Mouse (Mus musculus) C2C12 (cell line): ENCODE data around the gene Gramd1b. TPM values are rescaled to one million over a fixed set of nuclear protein-coding genes. Genes with fewer than 3 reads are reported as not detected.

Experiments used
- H3K27me3 ChIP-seq: one replicate; pipeline ENCODE4 v1.6.1; 2011; ENCODE audit not compliant: control insufficient read depth, insufficient read depth, insufficient read length
- H3K36me3 ChIP-seq: one replicate; pipeline ENCODE4 v1.6.1; 2011; ENCODE audit not compliant: control insufficient read depth, insufficient read depth
- H3K4me3 ChIP-seq: one replicate; pipeline ENCODE4 v1.5.1; 2011; ENCODE audit warnings: mild to moderate bottlenecking, control low read depth; ENCODE audit not compliant: poor library complexity, insufficient read depth, severe bottlenecking
- H3K79me2 ChIP-seq: one replicate; pipeline ENCODE4 v1.6.1; 2011; ENCODE audit not compliant: control insufficient read depth, insufficient read depth
- H3K79me3 ChIP-seq: one replicate; pipeline ENCODE4 v1.6.1; 2011; ENCODE audit warnings: low read depth, control low read depth
- H3ac ChIP-seq: one replicate; pipeline ENCODE3; 2011; ENCODE audit warnings: low read depth; ENCODE audit not compliant: control insufficient read depth, insufficient read length
- CEBPB ChIP-seq: IDR thresholded peaks from one replicate; pipeline ENCODE4 v1.6.1; 2011; ENCODE audit warnings: low read depth, mild to moderate bottlenecking, control low read depth, moderate library complexity
- CTCF ChIP-seq: IDR thresholded peaks from one replicate; pipeline ENCODE4 v1.5.1; 2011; ENCODE audit not compliant: control insufficient read depth, insufficient read depth, insufficient read length
- FOSL1 ChIP-seq: IDR thresholded peaks from one replicate; pipeline ENCODE4 v1.8.0; 2011; ENCODE audit warnings: mild to moderate bottlenecking, low read length; ENCODE audit not compliant: poor library complexity, insufficient read depth, severe bottlenecking
- MAX ChIP-seq: IDR thresholded peaks from one replicate; pipeline ENCODE4 v1.6.1; 2011; ENCODE audit warnings: mild to moderate bottlenecking, control low read depth
- MYOD1 ChIP-seq: IDR thresholded peaks from one replicate; pipeline ENCODE4 v1.6.1; 2011; ENCODE audit warnings: low read depth; ENCODE audit not compliant: control insufficient read depth, insufficient read length
- MYOG ChIP-seq: IDR thresholded peaks from one replicate; pipeline ENCODE4 v1.6.1; 2011; ENCODE audit not compliant: control insufficient read depth, insufficient read length; ENCODE audit errors: extremely low read depth
- USF1 ChIP-seq: IDR thresholded peaks from one replicate; pipeline ENCODE4 v1.6.1; 2011; ENCODE audit warnings: low read depth, mild to moderate bottlenecking, control low read depth, moderate library complexity
- polyA plus RNA-seq: library from polyadenylated mRNA; unstranded; fragments of >200 nt; fragmentation: generic; extraction: Trizol; gene quantifications from one replicate; pipeline ENCODE4 v1.2.1, GENCODE M21; 2012; ENCODE audit warnings: missing spikeins

Gramd1b gene
- polyA plus RNA-seq, 1 experiment: 3.7 TPM

- Histone ChIP-seq H3K27me3 (no peaks in the 10 kb centered on the region), H3K36me3 (no peaks in the 10 kb centered on the region), H3K79me3 (no peaks in the 10 kb centered on the region), H3ac (no peak overlapping the region), H3K4me3 (no peak overlapping the region), H3K79me2 (no peaks in the 10 kb centered on the region)
- TF ChIP-seq USF1: no peak
- no peak for TF ChIP-seq MAX
- TF ChIP-seq MYOG: no peak
- TF ChIP-seq CTCF: no peak
- TF ChIP-seq MYOD1: no peak
- no peak for TF ChIP-seq FOSL1
- no peak for TF ChIP-seq CEBPB
These were observed 155.0 kb downstream of the Gramd1b start for GRCm38 (mm10) chr9:40376139-40376541.

- Histone ChIP-seq H3K4me3 (no peak overlapping the region), H3ac (no peak overlapping the region), H3K79me3 (no peaks in the 10 kb centered on the region), H3K27me3 (no peaks in the 10 kb centered on the region), H3K36me3 (no peaks in the 10 kb centered on the region), H3K79me2 (no peaks in the 10 kb centered on the region)
- TF ChIP-seq MYOD1: no peak
- TF ChIP-seq USF1: no peak
These were observed 155.7 kb downstream of the Gramd1b start for GRCm38 (mm10) chr9:40375518-40375917.

GRCm38 (mm10) chr9:40374992-40375391 lies 156.2 kb downstream of the Gramd1b start:
- Histone ChIP-seq H3K36me3 (no peaks in the 10 kb centered on the region), H3K79me2 (no peaks in the 10 kb centered on the region), H3ac (no peak overlapping the region), H3K4me3 (no peak overlapping the region), H3K79me3 (no peaks in the 10 kb centered on the region), H3K27me3 (no peaks in the 10 kb centered on the region)
- no peak for TF ChIP-seq USF1
- TF ChIP-seq FOSL1: no peak
- no peak for TF ChIP-seq CTCF
- no peak for TF ChIP-seq CEBPB
- no peak for TF ChIP-seq MYOD1
- TF ChIP-seq MYOG: no peak
- TF ChIP-seq MAX: no peak

GRCm38 (mm10) chr9:40374533-40374971 lies 156.6 kb downstream of the Gramd1b start:
- H3K4me3 ChIP-seq: no peak overlapping the region
- H3K36me3 ChIP-seq: no peaks in the 10 kb centered on the region
- H3K79me3 ChIP-seq: no peaks in the 10 kb centered on the region
- TF ChIP-seq MAX (no peak), FOSL1 (no peak), CTCF (no peak), CEBPB (no peak), USF1 (no peak), MYOD1 (no peak), MYOG (no peak)
- no peaks in the 10 kb centered on the region for H3K27me3 ChIP-seq
- H3K79me2 ChIP-seq: no peaks in the 10 kb centered on the region
- H3ac ChIP-seq: no peak overlapping the region

GRCm38 (mm10) chr9:40374052-40374451 lies 157.1 kb downstream of the Gramd1b start:
- TF ChIP-seq CTCF (no peak), MYOG (no peak), MAX (no peak), USF1 (no peak), CEBPB (no peak), MYOD1 (no peak), FOSL1 (no peak)
- H3K79me2 ChIP-seq: no peaks in the 10 kb centered on the region
- H3ac ChIP-seq: no peak overlapping the region
- H3K27me3 ChIP-seq: no peaks in the 10 kb centered on the region
- no peak overlapping the region for H3K4me3 ChIP-seq
- H3K36me3 ChIP-seq: no peaks in the 10 kb centered on the region
- no peaks in the 10 kb centered on the region for H3K79me3 ChIP-seq

- no peak overlapping the region for H3K4me3 ChIP-seq
- H3K79me2 ChIP-seq: no peaks in the 10 kb centered on the region
- no peaks in the 10 kb centered on the region for H3K79me3 ChIP-seq
- H3K27me3 ChIP-seq: no peaks in the 10 kb centered on the region
- H3ac ChIP-seq: no peak overlapping the region
- no peak for TF ChIP-seq MYOD1
- no peak for TF ChIP-seq FOSL1
- no peak for TF ChIP-seq CTCF
- TF ChIP-seq CEBPB: no peak
- no peak for TF ChIP-seq MAX
- no peak for TF ChIP-seq MYOG
- TF ChIP-seq USF1: no peak
- H3K36me3 ChIP-seq: no peaks in the 10 kb centered on the region
These were observed 161.0 kb downstream of the Gramd1b start for GRCm38 (mm10) chr9:40370151-40370550.
